Mouse (Mus musculus): Measurements from ENCODE around the gene Zfp746. TPM values are rescaled to one million over a fixed set of nuclear protein-coding genes. Genes with fewer than 3 reads are reported as not detected.

Gene Zfp746
- polyA plus RNA-seq, 1 experiment from 2014 or later: 7.5 TPM

DNA sequence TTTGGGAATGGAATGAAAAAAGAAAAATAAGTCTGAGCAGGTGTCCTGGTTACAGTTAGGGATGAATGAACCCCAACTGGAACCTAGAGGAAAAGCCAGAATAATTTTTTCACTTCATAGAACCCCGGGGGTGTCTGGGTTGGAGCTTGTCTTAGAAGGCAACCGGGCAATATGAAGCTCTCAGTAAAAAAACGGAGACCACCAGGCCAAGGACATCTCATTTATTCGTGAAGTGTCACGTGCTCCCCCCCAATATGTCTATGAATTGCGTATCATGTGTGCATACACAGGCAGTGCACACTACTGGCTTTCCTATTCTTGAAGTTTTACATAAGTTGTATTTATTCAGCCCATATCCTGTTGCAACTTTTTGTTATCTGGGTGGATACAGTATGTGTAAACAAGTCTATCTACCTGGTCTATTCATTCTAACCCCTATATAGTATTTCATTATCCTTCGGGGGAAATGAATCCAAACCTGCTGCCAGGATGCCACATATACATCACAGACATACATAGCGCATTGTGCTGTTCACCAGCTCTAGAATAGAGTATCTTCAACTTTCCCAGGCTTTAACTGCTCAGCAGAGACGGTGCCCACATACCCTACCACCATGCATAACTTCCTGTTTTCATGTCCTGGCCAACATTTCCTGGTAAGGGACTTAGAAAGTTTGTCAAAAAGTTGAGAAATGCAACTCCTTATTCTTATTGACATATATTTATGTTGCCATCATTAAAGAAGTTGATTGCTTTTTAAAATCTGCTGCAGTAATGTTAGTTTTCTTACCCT, 36.9 kb downstream of the Zfp746 start:
- no peak overlapping the region for H3K27ac ChIP-seq (ENCODE audit: low read length)
- WGBS: 56% methylated on average over 9 of the region's 9 CpGs
- no peak for ATAC-seq (replicated peaks; ENCODE audit: extremely low read depth, insufficient read depth, low FRiP score)
- peak overlapping the region; percentile 85 for H3K9ac ChIP-seq (ENCODE audit: low read length)
- peak overlapping the region; percentile 85 for H3K4me3 ChIP-seq (ENCODE audit: low read length)
- peaks cover 5% of the 10 kb centered on the region for H3K4me1 ChIP-seq (ENCODE audit: control insufficient read depth, insufficient read depth, low read length)
- H3K36me3 ChIP-seq (ENCODE audit: control insufficient read depth, insufficient read depth): no peaks in the 10 kb centered on the region
- peak overlapping the region; percentile 90 for H3K4me2 ChIP-seq (ENCODE audit: low read depth, low read length)
- H3K9me3 ChIP-seq (replicated peaks; ENCODE audit: control insufficient read depth, low read length): no peaks in the 10 kb centered on the region
- peaks cover 7% of the 10 kb centered on the region for H3K27me3 ChIP-seq (ENCODE audit: control insufficient read depth, insufficient read depth, low read length)

DNA sequence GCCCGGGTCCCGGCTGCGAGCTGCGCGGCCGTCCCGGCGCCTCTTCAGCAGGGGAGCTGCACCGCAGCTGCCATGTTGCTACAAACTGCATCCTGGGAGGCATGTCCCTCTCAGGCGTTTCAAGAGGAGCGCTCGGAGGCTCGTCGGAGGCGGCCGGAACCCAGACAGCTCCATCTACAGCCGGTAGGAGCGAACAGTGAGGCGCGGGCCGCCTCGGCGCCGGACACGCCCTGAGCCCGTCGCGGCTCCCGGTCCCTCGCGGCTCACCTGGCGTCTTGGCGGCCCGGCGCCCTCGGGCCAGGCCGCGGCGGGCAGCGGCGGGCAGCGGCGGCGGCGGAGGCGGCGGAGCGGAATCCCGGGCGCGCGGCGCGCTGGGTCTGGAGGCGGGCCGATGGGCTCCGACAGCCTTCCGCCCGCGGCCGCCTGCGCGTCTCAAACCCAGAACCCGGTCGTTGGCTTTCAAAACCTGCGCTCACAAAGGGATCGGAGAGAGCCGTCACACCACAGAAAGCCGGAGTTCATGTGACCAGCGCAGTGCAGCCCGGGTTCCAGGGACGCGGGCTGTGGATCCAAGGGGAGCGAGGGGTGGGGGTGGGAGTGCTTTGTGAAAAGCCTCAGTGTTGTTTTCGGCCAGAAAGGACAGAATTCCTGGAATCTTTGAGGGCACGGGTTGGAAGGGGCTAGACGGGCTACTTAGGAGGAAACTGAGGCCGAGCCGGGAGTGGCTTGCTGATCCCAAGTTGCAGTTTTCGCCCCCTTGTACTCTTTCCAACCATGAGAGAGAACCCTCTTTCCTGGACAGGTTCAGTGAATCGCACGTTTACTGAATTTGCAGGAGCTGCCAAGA, 37.7 kb downstream of the Zfp746 start, which contains the start of gene Zfp777:
Zfp777 (minus strand) TSS at position 486 of the 847 bp plus-strand sequence.
- peak within 1 kb of the TSS; percentile 85 for H3K4me3 ChIP-seq (ENCODE audit: low read length)
- H3K4me1 ChIP-seq (ENCODE audit: control insufficient read depth, insufficient read depth, low read length): peaks cover 5% of the 10 kb centered on the region
- no peaks in the 10 kb centered on the region for H3K9me3 ChIP-seq (replicated peaks; ENCODE audit: control insufficient read depth, low read length)
- peak within 1 kb of the TSS; percentile 85 for H3K9ac ChIP-seq (ENCODE audit: low read length)
- H3K36me3 ChIP-seq (ENCODE audit: control insufficient read depth, insufficient read depth): peaks cover 7% of the 10 kb centered on the region
- peak; percentile 91 for ATAC-seq (replicated peaks; ENCODE audit: extremely low read depth, insufficient read depth, low FRiP score)
- peak within 1 kb of the TSS; percentile 79 for H3K27ac ChIP-seq (ENCODE audit: low read length)
- WGBS: 2% methylated on average over 71 of the region's 82 CpGs
- peaks cover 7% of the 10 kb centered on the region for H3K27me3 ChIP-seq (ENCODE audit: control insufficient read depth, insufficient read depth, low read length)
- H3K4me2 ChIP-seq (ENCODE audit: low read depth, low read length): peak within 1 kb of the TSS; percentile 90

DNA sequence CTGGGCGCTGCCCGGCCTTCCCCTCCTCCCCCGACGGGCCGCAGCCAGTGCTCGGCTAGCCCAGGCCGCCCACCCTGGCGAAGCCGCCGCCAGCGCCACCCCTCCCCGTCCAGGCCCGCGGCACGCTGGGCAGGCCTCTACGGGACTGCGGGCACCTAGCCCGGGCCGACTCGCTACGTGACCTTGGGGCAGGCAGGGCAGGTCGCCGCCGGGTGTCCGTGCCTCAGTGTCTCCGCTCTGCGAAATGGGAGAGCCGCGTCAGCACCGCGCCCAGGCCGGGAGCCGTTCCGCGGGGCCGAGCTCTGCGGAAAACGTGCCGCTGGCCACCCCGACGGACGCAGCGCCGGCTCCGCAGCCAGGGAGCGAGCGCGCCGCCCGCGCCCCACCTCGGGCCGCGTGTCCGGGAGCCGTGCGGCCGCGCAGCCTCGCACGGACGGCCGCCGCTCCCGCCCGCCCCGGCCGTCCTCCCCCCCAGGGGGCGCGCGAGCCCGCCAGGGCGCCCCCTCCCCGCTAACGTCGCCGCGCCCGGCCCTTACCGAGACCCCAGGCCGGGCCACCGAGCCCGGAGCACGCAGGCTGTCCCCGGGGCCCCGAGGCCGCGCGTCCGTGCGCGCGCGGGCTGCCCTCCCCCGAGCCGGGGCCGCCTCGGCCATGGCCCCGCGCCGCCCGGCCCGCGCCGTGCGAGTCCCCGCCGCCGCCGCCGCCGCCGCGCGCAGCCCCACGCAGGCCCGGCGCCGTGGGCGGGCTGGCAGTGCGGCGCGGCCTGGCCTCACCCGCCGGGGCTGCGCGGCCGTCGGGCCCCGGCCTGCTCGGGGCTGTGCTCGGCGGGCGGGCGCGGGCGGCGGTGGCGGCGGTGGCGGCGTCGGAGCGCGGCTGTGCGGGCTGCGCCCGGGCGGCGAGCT, 38.7 kb downstream of the Zfp746 start:
- H3K4me2 ChIP-seq (ENCODE audit: low read depth, low read length): peak overlapping the region; percentile 90

DNA sequence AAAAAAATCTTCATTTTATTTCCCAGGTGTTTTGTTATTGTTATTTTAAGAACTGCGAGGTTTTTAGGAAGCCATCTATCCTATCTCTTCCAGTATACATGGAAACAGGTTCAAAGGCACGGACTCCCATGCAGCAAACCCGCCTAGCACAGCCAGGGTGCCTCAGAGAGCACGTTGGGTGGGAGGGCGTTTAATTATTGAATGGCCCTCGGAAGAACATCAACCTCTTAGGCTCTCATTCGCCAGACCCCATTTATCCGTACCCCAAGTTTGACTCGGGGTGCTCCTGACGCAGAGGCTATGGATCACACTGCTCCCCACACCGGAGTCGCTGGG, 39.3 kb downstream of the Zfp746 start:
- Histone ChIP-seq H3K27ac (ENCODE audit: low read length) (no peak overlapping the region), H3K36me3 (ENCODE audit: control insufficient read depth, insufficient read depth) (peaks cover 21% of the 10 kb centered on the region), H3K4me3 (ENCODE audit: low read length) (peak overlapping the region; percentile 85), H3K9me3 (replicated peaks; ENCODE audit: control insufficient read depth, low read length) (no peaks in the 10 kb centered on the region), H3K9ac (ENCODE audit: low read length) (peak overlapping the region; percentile 85), H3K4me2 (ENCODE audit: low read depth, low read length) (peak overlapping the region; percentile 90), H3K27me3 (ENCODE audit: control insufficient read depth, insufficient read depth, low read length) (peaks cover 7% of the 10 kb centered on the region), H3K4me1 (ENCODE audit: control insufficient read depth, insufficient read depth, low read length) (peaks cover 5% of the 10 kb centered on the region)
- ATAC-seq (replicated peaks; ENCODE audit: extremely low read depth, insufficient read depth, low FRiP score): no peak
- 10% methylated on average over 12 of the region's 12 CpGs for WGBS

More for the DNA sequence above, 38.7 kb downstream of the Zfp746 start:
- peaks cover 17% of the 10 kb centered on the region for H3K36me3 ChIP-seq (ENCODE audit: control insufficient read depth, insufficient read depth)
- peak overlapping the region; percentile 85 for H3K4me3 ChIP-seq (ENCODE audit: low read length)
- peaks cover 5% of the 10 kb centered on the region for H3K4me1 ChIP-seq (ENCODE audit: control insufficient read depth, insufficient read depth, low read length)
- WGBS: under 1% methylated on average over 125 of the region's 150 CpGs
- peak; percentile 30 for ATAC-seq (replicated peaks; ENCODE audit: extremely low read depth, insufficient read depth, low FRiP score)
- H3K27me3 ChIP-seq (ENCODE audit: control insufficient read depth, insufficient read depth, low read length): peaks cover 7% of the 10 kb centered on the region
- peak overlapping the region; percentile 85 for H3K9ac ChIP-seq (ENCODE audit: low read length)
- peak overlapping the region; percentile 79 for H3K27ac ChIP-seq (ENCODE audit: low read length)
- H3K9me3 ChIP-seq (replicated peaks; ENCODE audit: control insufficient read depth, low read length): no peaks in the 10 kb centered on the region

DNA sequence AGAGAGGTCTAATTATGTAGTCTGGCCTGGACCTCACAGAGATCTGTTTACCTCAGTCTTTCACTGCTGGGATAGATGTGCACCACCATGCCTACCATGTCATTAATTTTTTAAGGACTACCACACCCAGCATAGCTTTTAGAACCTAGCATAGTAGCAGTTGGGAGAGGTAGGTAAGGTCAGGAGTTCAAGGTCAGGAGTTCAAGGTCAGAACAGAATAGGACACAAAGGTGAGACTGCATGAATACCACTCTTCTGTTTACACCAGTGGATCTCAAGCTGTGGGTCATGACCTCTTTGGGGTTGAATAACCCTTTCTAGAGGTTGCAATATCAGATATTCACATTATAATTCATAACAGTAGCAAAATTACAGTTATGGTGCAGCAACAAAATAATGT, 53.7 kb downstream of the Zfp746 start:
- no peaks in the 10 kb centered on the region for H3K27me3 ChIP-seq (ENCODE audit: control insufficient read depth, insufficient read depth, low read length)
- H3K9ac ChIP-seq (ENCODE audit: low read length): no peak overlapping the region
- no peaks in the 10 kb centered on the region for H3K9me3 ChIP-seq (replicated peaks; ENCODE audit: control insufficient read depth, low read length)
- no peaks in the 10 kb centered on the region for H3K4me1 ChIP-seq (ENCODE audit: control insufficient read depth, insufficient read depth, low read length)
- H3K4me3 ChIP-seq (ENCODE audit: low read length): no peak overlapping the region
- ATAC-seq (replicated peaks; ENCODE audit: extremely low read depth, insufficient read depth, low FRiP score): no peak
- H3K36me3 ChIP-seq (ENCODE audit: control insufficient read depth, insufficient read depth): peaks cover 61% of the 10 kb centered on the region
- H3K4me2 ChIP-seq (ENCODE audit: low read depth, low read length): no peak overlapping the region
- no peak overlapping the region for H3K27ac ChIP-seq (ENCODE audit: low read length)

DNA sequence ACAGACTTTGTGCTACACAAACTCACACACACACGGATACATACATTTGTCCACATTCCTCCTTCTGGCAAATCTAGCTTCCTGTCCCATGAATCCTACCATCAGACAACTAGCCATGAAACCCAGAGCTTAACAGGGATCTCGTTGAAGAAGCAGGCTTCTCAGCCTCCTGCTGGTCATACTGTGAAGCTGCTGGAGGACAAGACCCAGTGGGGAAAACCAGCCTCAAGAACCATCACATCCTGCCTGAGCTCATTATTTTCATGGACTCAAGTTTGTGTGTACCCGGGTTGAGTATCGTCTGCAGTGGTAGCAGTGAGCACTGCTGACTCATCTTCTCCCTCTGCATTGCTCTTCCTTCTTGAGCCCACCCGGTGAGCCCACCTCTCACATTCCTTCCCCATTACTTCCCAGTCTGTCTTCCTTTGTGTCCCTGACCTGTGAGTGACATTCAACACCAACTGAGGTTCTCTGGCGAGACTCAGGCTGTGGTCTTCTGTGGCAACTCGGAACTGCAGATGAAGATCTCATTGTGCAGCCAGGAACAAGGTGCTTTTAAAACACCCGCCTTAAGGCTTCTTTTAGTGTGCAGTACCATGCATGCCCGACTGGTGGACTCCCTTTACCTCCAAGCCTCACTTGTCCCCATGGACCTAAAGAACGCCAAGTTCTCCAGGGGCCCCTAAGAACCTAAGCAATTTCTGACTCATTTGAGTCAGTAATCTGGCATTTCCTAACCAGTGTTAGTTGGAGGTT, 60.3 kb downstream of the Zfp746 start:
- WGBS: 90% methylated on average over 10 of the region's 10 CpGs

DNA sequence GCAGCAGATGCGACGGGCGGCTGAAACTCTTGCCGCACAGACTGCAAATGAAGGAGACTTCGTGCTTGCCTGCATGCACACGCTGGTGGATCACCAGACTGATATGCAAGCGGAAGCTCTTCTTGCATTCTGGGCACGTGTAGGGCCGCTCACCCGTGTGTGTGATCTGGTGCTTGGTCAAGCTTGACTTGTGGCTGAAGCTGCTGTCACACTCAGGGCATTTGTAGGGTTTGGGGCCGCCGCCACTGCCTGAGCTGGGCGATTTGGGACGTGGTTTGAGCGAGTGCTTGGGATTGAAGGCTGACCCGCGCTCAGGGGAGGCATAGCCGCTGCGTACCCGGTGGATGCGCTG, 61.4 kb downstream of the Zfp746 start:
- no peak for ATAC-seq (replicated peaks; ENCODE audit: extremely low read depth, insufficient read depth, low FRiP score)
- 91% methylated on average over 21 of the region's 21 CpGs for WGBS
- Histone ChIP-seq H3K27ac (ENCODE audit: low read length) (no peak overlapping the region), H3K27me3 (ENCODE audit: control insufficient read depth, insufficient read depth, low read length) (peaks cover 30% of the 10 kb centered on the region), H3K9ac (ENCODE audit: low read length) (no peak overlapping the region), H3K36me3 (ENCODE audit: control insufficient read depth, insufficient read depth) (peaks cover 64% of the 10 kb centered on the region), H3K4me3 (ENCODE audit: low read length) (no peak overlapping the region), H3K4me2 (ENCODE audit: low read depth, low read length) (no peak overlapping the region), H3K9me3 (replicated peaks; ENCODE audit: control insufficient read depth, low read length) (peaks cover 27% of the 10 kb centered on the region), H3K4me1 (ENCODE audit: control insufficient read depth, insufficient read depth, low read length) (no peaks in the 10 kb centered on the region)

More for the DNA sequence above, 60.3 kb downstream of the Zfp746 start:
- peaks cover 75% of the 10 kb centered on the region for H3K36me3 ChIP-seq (ENCODE audit: control insufficient read depth, insufficient read depth)
- peaks cover 19% of the 10 kb centered on the region for H3K27me3 ChIP-seq (ENCODE audit: control insufficient read depth, insufficient read depth, low read length)
- peaks cover 27% of the 10 kb centered on the region for H3K9me3 ChIP-seq (replicated peaks; ENCODE audit: control insufficient read depth, low read length)
- H3K27ac ChIP-seq (ENCODE audit: low read length): no peak overlapping the region
- no peaks in the 10 kb centered on the region for H3K4me1 ChIP-seq (ENCODE audit: control insufficient read depth, insufficient read depth, low read length)
- no peak overlapping the region for H3K4me2 ChIP-seq (ENCODE audit: low read depth, low read length)
- H3K9ac ChIP-seq (ENCODE audit: low read length): no peak overlapping the region
- no peak for ATAC-seq (replicated peaks; ENCODE audit: extremely low read depth, insufficient read depth, low FRiP score)
- H3K4me3 ChIP-seq (ENCODE audit: low read length): no peak overlapping the region

DNA sequence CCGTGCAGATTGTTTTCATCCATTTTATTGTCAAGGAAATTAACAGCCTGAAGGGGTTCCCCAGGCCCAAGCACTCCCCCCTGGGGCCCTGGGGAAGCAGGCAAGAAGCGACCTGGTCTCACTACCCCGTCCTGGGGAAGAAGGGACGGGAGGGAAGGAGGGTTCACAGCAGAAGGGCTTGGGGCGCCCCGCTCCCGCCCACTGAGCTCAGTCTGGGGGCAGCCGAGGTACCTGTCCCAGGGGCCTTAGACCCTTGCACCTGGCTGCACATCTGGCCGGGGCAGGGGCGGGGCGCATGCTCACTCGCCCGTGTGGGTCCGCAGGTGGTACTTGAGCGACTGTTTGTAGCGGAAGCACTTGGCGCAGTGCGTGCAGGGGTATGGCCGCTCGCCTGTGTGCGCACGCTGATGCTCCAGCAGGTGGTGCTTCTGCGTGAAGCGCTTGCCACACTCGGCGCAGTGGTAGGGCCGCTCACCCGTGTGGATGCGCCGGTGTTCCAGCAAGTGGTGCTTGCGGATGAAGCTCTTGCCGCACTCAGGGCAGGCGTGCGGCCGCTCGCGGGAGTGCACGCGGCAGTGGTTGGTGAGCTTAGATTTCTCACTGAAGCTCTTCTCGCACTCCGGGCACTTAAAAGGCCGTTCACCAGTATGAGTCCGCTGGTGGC, 61.9 kb downstream of the Zfp746 start:
- H3K27ac ChIP-seq (ENCODE audit: low read length): no peak overlapping the region
- H3K4me1 ChIP-seq (ENCODE audit: control insufficient read depth, insufficient read depth, low read length): no peaks in the 10 kb centered on the region
- no peak overlapping the region for H3K4me3 ChIP-seq (ENCODE audit: low read length)
- peaks cover 62% of the 10 kb centered on the region for H3K36me3 ChIP-seq (ENCODE audit: control insufficient read depth, insufficient read depth)
- WGBS: 90% methylated on average over 43 of the region's 43 CpGs
- no peak overlapping the region for H3K9ac ChIP-seq (ENCODE audit: low read length)
- H3K27me3 ChIP-seq (ENCODE audit: control insufficient read depth, insufficient read depth, low read length): peaks cover 33% of the 10 kb centered on the region
- no peak overlapping the region for H3K4me2 ChIP-seq (ENCODE audit: low read depth, low read length)
- ATAC-seq (replicated peaks; ENCODE audit: extremely low read depth, insufficient read depth, low FRiP score): no peak
- H3K9me3 ChIP-seq (replicated peaks; ENCODE audit: control insufficient read depth, low read length): peaks cover 27% of the 10 kb centered on the region

Measured in heart, embryonic 16.5 days (tissue).